Mouse (Mus musculus) stomach, postnatal 0 days (tissue): Measurements from ENCODE around the gene Rbks.

Experiments
- CTCF ChIP-seq: IDR thresholded peaks from 2 replicates; pipeline ENCODE4 v1.5.1; 2016; ENCODE audit warnings: antibody characterized with exemption, low read depth, mild to moderate bottlenecking, moderate library complexity
- EP300 ChIP-seq: optimal IDR thresholded peaks from 2 replicates; pipeline ENCODE3; 2016; ENCODE audit warnings: antibody characterized with exemption

GRCm38 (mm10) chr5:31727456-31727855 lies 30.0 kb upstream of the Rbks start:
- no peak for TF ChIP-seq EP300
- no peak for TF ChIP-seq CTCF
